ENCODE assay signal across 23 mouse cellular contexts in genomic region chr3:143040666-143041065, GRCm38 (mm10).
DNase-seq lines count a peak whose midpoint lies in the region; ATAC-seq and TF ChIP-seq lines count a peak whose summit lies in the region.
"Had no signal": no experiment of that assay in that cellular context is flagged by ENCODE, and none has a peak within 500 bp of the region (broad histone marks: within the 10 kb centered on the region; RNA-seq: fewer than 3 reads in every experiment).

No protein-coding gene starts in this region.

- H3K27me3 ChIP-seq in midbrain, postnatal 0 days (ENCODE audit: insufficient read depth, low read length) = no peaks in the 10 kb centered on the region
- no peaks in the 10 kb centered on the region for H3K27me3 ChIP-seq in midbrain, embryonic 16.5 days (ENCODE audit: control insufficient read depth, insufficient read depth, low read depth, low read length)
- H3K27me3 ChIP-seq: heart, embryonic 15.5 days; liver, embryonic 13.5 days; megakaryocyte, embryonic 14.5 days; midbrain, embryonic 13.5 days; neural tube, embryonic 13.5 days had no signal

- no peak overlapping the region for H3K9ac ChIP-seq in midbrain, postnatal 0 days (replicated peaks; ENCODE audit: low read length, poor library complexity, severe bottlenecking)
- no peak overlapping the region for H3K9ac ChIP-seq in midbrain, embryonic 16.5 days (ENCODE audit: low read depth, low read length)
- H3K9ac ChIP-seq: forebrain, postnatal 0 days; heart, embryonic 15.5 days; liver, embryonic 13.5 days; midbrain, embryonic 13.5 days; neural tube, embryonic 13.5 days had no signal

- no peak overlapping the region for H3K4me2 ChIP-seq in midbrain, postnatal 0 days (ENCODE audit: low read depth, low read length, poor library complexity, severe bottlenecking)
- no peak overlapping the region for H3K4me2 ChIP-seq in midbrain, embryonic 16.5 days (ENCODE audit: low read length)
- H3K4me2 ChIP-seq: heart, embryonic 15.5 days; liver, embryonic 13.5 days; midbrain, embryonic 13.5 days; neural tube, embryonic 13.5 days had no signal

- 89% methylated on average over 3 of the region's 3 CpGs for WGBS in midbrain, postnatal 0 days
- 81% methylated on average over 3 of the region's 3 CpGs for WGBS in midbrain, embryonic 16.5 days

- H3K9me3 ChIP-seq in midbrain, postnatal 0 days (ENCODE audit: low read length) = no peaks in the 10 kb centered on the region
- no peaks in the 10 kb centered on the region for H3K9me3 ChIP-seq in midbrain, embryonic 16.5 days (replicated peaks; ENCODE audit: control insufficient read depth, low read length, poor library complexity, severe bottlenecking)
- H3K9me3 ChIP-seq: heart, embryonic 15.5 days; liver, embryonic 13.5 days; megakaryocyte, embryonic 14.5 days; midbrain, embryonic 13.5 days; neural tube, embryonic 13.5 days had no signal

- no peak overlapping the region for H3K27ac ChIP-seq in midbrain, postnatal 0 days (ENCODE audit: low read depth, low read length)
- no peak overlapping the region for H3K27ac ChIP-seq in midbrain, embryonic 16.5 days (ENCODE audit: low read length)
- H3K27ac ChIP-seq: heart, embryonic 15.5 days; liver, embryonic 13.5 days; midbrain, embryonic 13.5 days; neural tube, embryonic 13.5 days had no signal

- H3K4me1 ChIP-seq in midbrain, postnatal 0 days (ENCODE audit: insufficient read depth, low read length) = no peaks in the 10 kb centered on the region
- no peaks in the 10 kb centered on the region for H3K4me1 ChIP-seq in midbrain, embryonic 16.5 days (ENCODE audit: control insufficient read depth, insufficient read depth, low read length)
- H3K4me1 ChIP-seq: heart, embryonic 15.5 days; liver, embryonic 13.5 days; midbrain, embryonic 13.5 days; neural tube, embryonic 13.5 days had no signal

- no peak overlapping the region for H3K4me3 ChIP-seq in midbrain, postnatal 0 days (ENCODE audit: low read depth, low read length)
- no peak overlapping the region for H3K4me3 ChIP-seq in midbrain, embryonic 16.5 days (ENCODE audit: low read depth, low read length)
- H3K4me3 ChIP-seq: heart, embryonic 15.5 days; liver, embryonic 13.5 days; megakaryocyte, embryonic 14.5 days; midbrain, embryonic 13.5 days; neural tube, embryonic 13.5 days had no signal

- no peak for TF ChIP-seq CTCF in midbrain, postnatal 0 days (IDR thresholded peaks at IDR 0.05)

- no peaks in the 10 kb centered on the region for H3K36me3 ChIP-seq in midbrain, postnatal 0 days (ENCODE audit: insufficient read depth, low read length)
- H3K36me3 ChIP-seq in midbrain, embryonic 16.5 days (ENCODE audit: control insufficient read depth, insufficient read depth, low read length) = no peaks in the 10 kb centered on the region
- H3K36me3 ChIP-seq: heart, embryonic 15.5 days; liver, embryonic 13.5 days; midbrain, embryonic 13.5 days; neural tube, embryonic 13.5 days had no signal

- peak; percentile 15 for DNase-seq in midbrain, postnatal 0 days (ENCODE audit: low spot score)
- DNase-seq in fibroblast of lung, adult 2 months (ENCODE audit: low read depth) = peak; percentile 25
- DNase-seq in lung, postnatal 14 days = peak; percentile 33
- DNase-seq in ovary, postnatal 14 days (ENCODE audit: low spot score) = no peak
- DNase-seq in T-cell, adult 2 months (ENCODE audit: low spot score) = no peak
- no peak for DNase-seq in adrenal gland, postnatal 10 days
- DNase-seq: adrenal gland, adult 8-10 months; cerebellum, adult 18-20 months; cerebellum, postnatal 14 days; forebrain, postnatal 0 days; gastrocnemius, postnatal 36 days; heart, postnatal 4 days; kidney, postnatal 4 days; liver, embryonic 13.5 days; right cerebral cortex, adult 18-20 months; right cerebral cortex, postnatal 4 days; thymus, postnatal 36 days had no signal

- ATAC-seq in midbrain, postnatal 0 days (ENCODE audit: low FRiP score) = no peak
- no peak for ATAC-seq in midbrain, embryonic 16.5 days
- ATAC-seq: forebrain, postnatal 0 days; intestine, postnatal 0 days; midbrain, embryonic 13.5 days had no signal

Comparison
In these comparisons a context has a peak if more than half of its experiments do, and no peak if none do; other contexts are left out.
1. DNase-seq: peak in midbrain, postnatal 0 days (single experiment), fibroblast of lung, adult 2 months (single experiment) and lung, postnatal 14 days (single experiment); none in ovary, postnatal 14 days (single experiment), T-cell, adult 2 months (single experiment) and adrenal gland, postnatal 10 days (single experiment).